Mouse (Mus musculus): Measurements from ENCODE around the gene Hepacam2. TPM values are rescaled to one million over a fixed set of nuclear protein-coding genes. Genes with fewer than 3 reads are reported as not detected.
"Not testable (repeated sequence)": the region's sequence is repeated elsewhere in the genome, so short reads cannot be mapped to it uniquely, and the experiment has no call there.

The Hepacam2 gene
- polyA plus RNA-seq, 1 experiment = 0.70 TPM

GRCm38 (mm10) chr6:3463594-3463993 lies 34.5 kb downstream of the Hepacam2 start:
- Histone ChIP-seq H3K27me3 (ENCODE audit: control insufficient read depth, insufficient read depth, low read length) (no peaks in the 10 kb centered on the region), H3K4me3 (replicated peaks; ENCODE audit: insufficient read depth, low read depth, low read length) (no peak overlapping the region), H3K27ac (ENCODE audit: insufficient read depth, low read length) (no peak overlapping the region), H3K4me1 (ENCODE audit: control insufficient read depth, insufficient read depth, low read length) (no peaks in the 10 kb centered on the region)
- TF ChIP-seq POLR2A (IDR thresholded peaks at IDR 0.05; ENCODE audit: borderline replicate concordance, insufficient read depth, low read length) = no peak
- TF ChIP-seq CTCF (IDR thresholded peaks at IDR 0.05; ENCODE audit: borderline replicate concordance, insufficient read depth, low read depth, low read length) = no peak
- WGBS = 87% methylated on average over 2 of the region's 2 CpGs
- no peak for DNase-seq

GRCm38 (mm10) chr6:3463026-3463425 lies 35.1 kb downstream of the Hepacam2 start:
- 78% methylated on average over 6 of the region's 6 CpGs for WGBS
- H3K4me1 ChIP-seq (ENCODE audit: control insufficient read depth, insufficient read depth, low read length) = no peaks in the 10 kb centered on the region
- no peak overlapping the region for H3K27ac ChIP-seq (ENCODE audit: insufficient read depth, low read length)
- no peak for DNase-seq
- no peak overlapping the region for H3K4me3 ChIP-seq (replicated peaks; ENCODE audit: insufficient read depth, low read depth, low read length)
- TF ChIP-seq POLR2A (IDR thresholded peaks at IDR 0.05; ENCODE audit: borderline replicate concordance, insufficient read depth, low read length) (no peak), CTCF (IDR thresholded peaks at IDR 0.05; ENCODE audit: borderline replicate concordance, insufficient read depth, low read depth, low read length) (no peak)
- no peaks in the 10 kb centered on the region for H3K27me3 ChIP-seq (ENCODE audit: control insufficient read depth, insufficient read depth, low read length)

DNA sequence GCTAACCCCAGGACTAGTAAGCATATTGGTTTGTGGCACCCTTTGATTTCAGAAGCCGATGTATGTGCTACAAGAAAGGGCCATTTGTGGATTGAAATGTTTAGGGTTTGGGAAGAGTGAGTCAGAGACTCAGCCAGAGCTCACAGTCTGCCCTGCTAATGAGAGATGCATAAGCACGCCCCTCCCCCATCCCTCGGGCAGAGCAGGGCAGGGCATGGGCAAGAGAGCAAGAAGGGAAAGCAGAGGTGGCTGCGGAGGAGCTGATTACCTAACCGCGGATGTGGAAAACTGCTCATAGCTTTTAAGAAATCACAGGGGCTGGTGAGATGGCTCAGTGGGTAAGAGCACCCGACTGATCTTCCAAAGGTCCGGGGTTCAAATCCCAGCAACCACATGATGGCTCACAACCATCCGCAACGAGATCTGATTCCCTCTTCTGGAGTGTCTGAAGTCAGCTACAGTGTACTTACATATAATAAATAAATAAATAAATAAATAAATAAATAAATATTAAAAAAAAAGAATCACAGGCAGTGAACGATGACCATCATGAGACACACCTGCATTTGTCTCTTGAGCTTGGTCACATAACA lies 42.1 kb downstream of the Hepacam2 start:
- Histone ChIP-seq H3K4me3 (replicated peaks; ENCODE audit: insufficient read depth, low read depth, low read length) (no peak overlapping the region), H3K27ac (ENCODE audit: insufficient read depth, low read length) (no peak overlapping the region), H3K27me3 (ENCODE audit: control insufficient read depth, insufficient read depth, low read length) (no peaks in the 10 kb centered on the region), H3K4me1 (ENCODE audit: control insufficient read depth, insufficient read depth, low read length) (no peaks in the 10 kb centered on the region)
- no peak for DNase-seq
- TF ChIP-seq POLR2A (IDR thresholded peaks at IDR 0.05; ENCODE audit: borderline replicate concordance, insufficient read depth, low read length) (no peak), CTCF (IDR thresholded peaks at IDR 0.05; ENCODE audit: borderline replicate concordance, insufficient read depth, low read depth, low read length) (no peak)
- WGBS = 65% methylated on average over 11 of the region's 11 CpGs

DNA sequence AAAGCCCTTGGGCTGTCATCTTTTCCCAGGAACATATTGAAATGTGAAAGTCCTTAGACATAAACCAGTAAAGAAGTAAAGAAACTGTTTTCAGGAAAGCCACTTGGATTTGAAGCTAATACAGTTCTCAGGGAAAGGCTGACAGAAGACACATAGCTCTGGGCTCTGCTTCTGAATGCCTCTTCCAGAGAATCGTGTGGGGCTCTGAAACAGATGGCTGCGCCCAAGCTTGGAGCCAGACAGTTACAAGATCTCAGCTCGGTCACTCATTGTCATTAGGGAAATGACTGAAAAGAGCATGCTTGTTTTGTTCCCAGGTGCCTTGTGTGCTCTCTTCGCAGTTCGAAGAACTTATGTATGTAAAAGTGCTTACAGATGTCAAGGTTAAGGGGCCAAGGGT lies 43.7 kb downstream of the Hepacam2 start:
- TF ChIP-seq POLR2A (IDR thresholded peaks at IDR 0.05; ENCODE audit: borderline replicate concordance, insufficient read depth, low read length) (no peak), CTCF (IDR thresholded peaks at IDR 0.05; ENCODE audit: borderline replicate concordance, insufficient read depth, low read depth, low read length) (no peak)
- Histone ChIP-seq H3K4me3 (replicated peaks; ENCODE audit: insufficient read depth, low read depth, low read length) (no peak overlapping the region), H3K27ac (ENCODE audit: insufficient read depth, low read length) (no peak overlapping the region), H3K4me1 (ENCODE audit: control insufficient read depth, insufficient read depth, low read length) (no peaks in the 10 kb centered on the region), H3K27me3 (ENCODE audit: control insufficient read depth, insufficient read depth, low read length) (no peaks in the 10 kb centered on the region)
- no peak for DNase-seq
- 7% methylated on average over 5 of the region's 5 CpGs for WGBS

- Histone ChIP-seq H3K4me1 (ENCODE audit: control insufficient read depth, insufficient read depth, low read length) (no peaks in the 10 kb centered on the region), H3K27ac (ENCODE audit: insufficient read depth, low read length) (no peak overlapping the region), H3K4me3 (replicated peaks; ENCODE audit: insufficient read depth, low read depth, low read length) (no peak overlapping the region), H3K27me3 (ENCODE audit: control insufficient read depth, insufficient read depth, low read length) (no peaks in the 10 kb centered on the region)
- WGBS = 6% methylated on average over 5 of the region's 5 CpGs
- TF ChIP-seq POLR2A (IDR thresholded peaks at IDR 0.05; ENCODE audit: borderline replicate concordance, insufficient read depth, low read length) (no peak), CTCF (IDR thresholded peaks at IDR 0.05; ENCODE audit: borderline replicate concordance, insufficient read depth, low read depth, low read length) (peak; percentile 88)
- peak; percentile 33 to 35 for DNase-seq
Observed at GRCm38 (mm10) chr6:3447404-3447803, 50.7 kb downstream of the Hepacam2 start.

DNA sequence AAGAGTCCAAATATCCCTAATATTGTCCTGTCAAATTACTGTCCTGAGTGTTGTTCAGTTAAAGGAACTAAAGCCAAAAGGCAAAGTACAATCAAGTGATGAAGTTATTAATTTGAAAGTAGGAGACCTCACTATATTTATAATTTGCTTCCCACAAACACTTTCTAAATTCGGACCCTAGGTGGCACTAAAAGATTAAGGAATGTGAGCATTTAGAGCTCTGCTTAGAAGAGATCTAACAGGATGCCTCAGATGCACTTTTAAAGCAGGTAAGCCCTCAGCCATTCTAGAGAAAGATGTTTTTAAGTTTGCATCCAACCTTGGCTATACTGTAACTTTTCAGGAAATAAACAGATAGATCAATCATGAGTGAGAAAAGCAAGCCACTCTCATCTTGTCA lies 54.2 kb downstream of the Hepacam2 start:
- no peak for DNase-seq
- Histone ChIP-seq H3K27me3 (ENCODE audit: control insufficient read depth, insufficient read depth, low read length) (no peaks in the 10 kb centered on the region), H3K4me3 (replicated peaks; ENCODE audit: insufficient read depth, low read depth, low read length) (no peak overlapping the region), H3K4me1 (ENCODE audit: control insufficient read depth, insufficient read depth, low read length) (no peaks in the 10 kb centered on the region), H3K27ac (ENCODE audit: insufficient read depth, low read length) (no peak overlapping the region)
- TF ChIP-seq CTCF (IDR thresholded peaks at IDR 0.05; ENCODE audit: borderline replicate concordance, insufficient read depth, low read depth, low read length) = peak; percentile 7; the same call in 1 of the 2 replicates
- no peak for TF ChIP-seq POLR2A (IDR thresholded peaks at IDR 0.05; ENCODE audit: borderline replicate concordance, insufficient read depth, low read length)
- WGBS = 10% methylated on average over 1 of the region's 1 CpGs

GRCm38 (mm10) chr6:3436087-3436486 lies 62.0 kb downstream of the Hepacam2 start:
- Histone ChIP-seq H3K4me1 (ENCODE audit: control insufficient read depth, insufficient read depth, low read length) (no peaks in the 10 kb centered on the region), H3K27me3 (ENCODE audit: control insufficient read depth, insufficient read depth, low read length) (no peaks in the 10 kb centered on the region), H3K27ac (ENCODE audit: insufficient read depth, low read length) (no peak overlapping the region), H3K4me3 (replicated peaks; ENCODE audit: insufficient read depth, low read depth, low read length) (no peak overlapping the region)
- DNase-seq = no peak
- no peak for TF ChIP-seq POLR2A (IDR thresholded peaks at IDR 0.05; ENCODE audit: borderline replicate concordance, insufficient read depth, low read length)
- no peak for TF ChIP-seq CTCF (IDR thresholded peaks at IDR 0.05; ENCODE audit: borderline replicate concordance, insufficient read depth, low read depth, low read length)

DNA sequence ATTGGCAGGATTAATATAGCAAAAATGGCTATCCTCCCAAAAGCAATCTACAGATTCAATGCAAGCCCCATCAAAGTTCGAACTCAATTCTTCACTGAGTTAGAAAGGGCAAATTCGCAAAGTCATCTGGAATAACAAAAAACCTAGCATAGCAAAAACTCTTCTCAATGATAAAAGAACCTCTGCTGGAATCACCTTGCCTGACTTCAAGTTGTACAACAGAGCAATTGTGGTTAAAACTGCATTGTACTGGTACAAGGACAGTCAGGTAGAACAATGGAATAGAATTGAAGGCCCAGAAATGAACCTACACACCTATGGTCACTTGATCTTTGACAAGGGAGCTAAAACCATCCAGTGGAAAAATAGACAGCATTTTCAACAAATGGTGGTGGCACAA lies 67.1 kb downstream of the Hepacam2 start:
- WGBS = 66% methylated on average over 2 of the region's 2 CpGs
- DNase-seq; H3K27me3 ChIP-seq (ENCODE audit: control insufficient read depth, insufficient read depth, low read length); H3K4me3 ChIP-seq (replicated peaks; ENCODE audit: insufficient read depth, low read depth, low read length); H3K4me1 ChIP-seq (ENCODE audit: control insufficient read depth, insufficient read depth, low read length); H3K27ac ChIP-seq (ENCODE audit: insufficient read depth, low read length): not testable (repeated sequence)

Data from cerebellum, adult 2 months (tissue).